Mouse (Mus musculus) frontal cortex, postnatal 10 days (tissue): ENCODE results near the gene Kif13a.

Experiments used
- DNase-seq, 2 experiments: peaks; one replicate each; pipeline ENCODE4 v3.0.0; 2022; ENCODE audit warnings: low spot score in 2 of 2, mixed read lengths in 1 of 2

The Kif13a gene

DNA sequence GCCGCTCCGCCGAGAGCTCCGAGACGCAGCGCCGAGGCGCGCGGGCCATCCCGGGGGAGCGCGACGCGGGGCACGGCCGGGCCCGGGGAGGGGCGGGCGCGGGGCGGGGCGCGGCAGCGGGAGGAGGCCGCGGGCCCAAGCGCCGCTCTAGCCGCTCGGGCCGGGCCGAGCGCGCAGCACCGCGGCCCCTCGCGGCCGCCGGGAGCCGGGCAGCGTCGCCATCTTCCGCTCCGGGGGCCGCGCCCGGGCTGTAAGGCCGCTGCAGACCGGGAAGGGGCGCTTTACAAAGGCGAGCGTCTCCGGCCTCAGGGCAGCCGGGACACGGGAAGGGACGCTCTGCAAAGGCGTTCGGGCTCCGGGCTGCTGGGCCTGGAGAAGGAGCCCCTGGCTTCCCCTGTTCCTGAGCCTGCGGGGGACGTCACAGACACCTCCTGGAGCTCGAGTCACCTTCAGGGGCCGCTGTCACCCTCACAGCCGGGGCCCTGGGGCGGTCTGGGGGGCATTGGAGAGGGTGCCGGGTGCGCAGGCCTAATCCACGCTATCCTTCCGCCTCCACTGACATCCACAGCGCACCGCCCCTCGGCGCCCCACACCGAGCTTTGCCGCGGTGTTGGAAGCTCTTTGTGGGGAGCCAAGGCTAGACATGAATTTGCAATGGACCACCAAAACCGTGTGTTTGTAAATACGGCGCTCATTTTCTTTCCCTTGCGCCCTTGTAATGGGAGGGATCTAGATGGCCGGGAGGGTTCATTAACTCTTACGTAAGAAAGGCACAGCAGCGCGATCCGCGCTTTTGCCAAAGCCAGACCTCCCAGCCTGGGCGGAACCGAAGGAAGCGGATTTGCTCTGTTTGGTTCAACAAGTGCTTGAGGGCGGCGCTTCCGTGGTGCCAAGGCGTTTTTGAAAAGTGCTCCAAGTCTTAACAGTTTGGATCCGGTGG lies at the start of gene Kif13a:
TSS of gene Kif13a (minus strand) at position 149 of the 940 bp plus-strand sequence.
- DNase-seq = peak; percentile 80 to 85

DNA sequence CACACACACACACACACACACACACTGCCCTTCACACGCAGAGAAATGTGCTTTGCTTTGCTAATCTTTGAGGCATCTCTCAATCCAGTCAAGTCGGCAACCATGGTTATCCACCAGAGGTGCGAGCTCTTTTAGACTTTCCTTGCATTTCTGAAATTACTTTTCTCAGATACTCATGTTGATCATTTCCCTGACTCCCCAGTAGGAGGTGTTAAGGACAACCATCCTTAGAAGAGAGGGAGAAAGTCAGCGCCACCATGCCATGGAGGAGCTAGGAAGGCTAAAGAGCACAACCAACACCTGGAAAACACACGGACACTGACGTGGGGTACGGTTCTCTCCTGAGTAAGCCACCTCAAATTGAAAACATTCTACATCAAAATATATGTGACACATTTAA lies 46.9 kb upstream of the Kif13a start:
- DNase-seq = no peak

GRCm38 (mm10) chr13:46975930-46976329 lies 46.3 kb upstream of the Kif13a start:
- DNase-seq = no peak

GRCm38 (mm10) chr13:46975031-46975551 lies 45.4 kb upstream of the Kif13a start:
- DNase-seq = no peak

GRCm38 (mm10) chr13:46970286-46970945 lies 40.7 kb upstream of the Kif13a start:
- DNase-seq = no peak

- no peak for DNase-seq
These were observed 39.0 kb upstream of the Kif13a start for GRCm38 (mm10) chr13:46968626-46969025.

GRCm38 (mm10) chr13:46967308-46967707 lies 37.6 kb upstream of the Kif13a start:
- no peak for DNase-seq

- no peak for DNase-seq
These were observed 31.3 kb upstream of the Kif13a start for GRCm38 (mm10) chr13:46960878-46961474.

- no peak for DNase-seq
These were observed 29.5 kb upstream of the Kif13a start for GRCm38 (mm10) chr13:46959139-46959538.

DNA sequence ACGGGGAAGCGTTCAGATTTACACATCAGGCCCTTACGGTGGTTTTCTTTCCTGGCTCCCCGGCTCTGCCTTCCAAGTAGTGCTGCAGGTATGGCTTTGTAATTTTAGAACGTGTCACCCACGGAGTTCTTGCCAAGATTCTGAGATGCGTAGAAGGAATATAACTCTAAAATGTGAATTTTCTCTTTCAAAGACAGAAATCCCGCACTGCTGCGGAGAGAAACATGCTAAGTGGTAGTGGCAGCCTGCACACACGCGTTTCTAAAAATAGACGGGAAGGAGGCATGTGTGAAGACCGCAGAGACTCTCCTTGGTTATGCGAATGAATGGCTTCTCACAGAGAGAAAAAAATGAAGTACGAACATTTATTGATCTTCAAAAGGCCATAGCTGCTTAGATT lies 21.5 kb upstream of the Kif13a start:
- peak in 1 of 2 experiments; percentile 7 for DNase-seq

GRCm38 (mm10) chr13:46949741-46950140 lies 20.1 kb upstream of the Kif13a start:
- no peak for DNase-seq

DNA sequence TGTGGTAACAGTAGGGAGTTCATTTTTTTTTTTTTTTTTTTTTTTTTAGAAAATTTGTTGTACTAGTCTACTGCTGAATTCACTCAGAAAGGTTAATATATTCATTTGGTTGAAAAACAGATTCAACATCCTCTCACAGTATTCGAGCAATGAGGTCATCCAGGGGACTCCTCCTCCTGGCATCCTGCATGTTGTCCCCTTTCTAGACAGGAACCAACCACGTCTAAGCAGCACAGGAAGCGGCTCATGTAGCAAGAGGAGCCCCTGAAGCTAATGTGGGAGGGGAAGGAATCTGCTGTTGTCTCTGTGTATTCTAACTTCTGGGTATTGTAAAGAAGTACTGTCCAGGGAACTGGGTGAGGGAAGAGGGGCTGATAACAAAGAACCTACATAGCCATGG lies 18.4 kb upstream of the Kif13a start:
- DNase-seq = no peak

- DNase-seq = no peak
These were observed 16.4 kb upstream of the Kif13a start for GRCm38 (mm10) chr13:46946041-46946440.

GRCm38 (mm10) chr13:46945256-46945655 lies 15.6 kb upstream of the Kif13a start:
- DNase-seq = no peak

DNA sequence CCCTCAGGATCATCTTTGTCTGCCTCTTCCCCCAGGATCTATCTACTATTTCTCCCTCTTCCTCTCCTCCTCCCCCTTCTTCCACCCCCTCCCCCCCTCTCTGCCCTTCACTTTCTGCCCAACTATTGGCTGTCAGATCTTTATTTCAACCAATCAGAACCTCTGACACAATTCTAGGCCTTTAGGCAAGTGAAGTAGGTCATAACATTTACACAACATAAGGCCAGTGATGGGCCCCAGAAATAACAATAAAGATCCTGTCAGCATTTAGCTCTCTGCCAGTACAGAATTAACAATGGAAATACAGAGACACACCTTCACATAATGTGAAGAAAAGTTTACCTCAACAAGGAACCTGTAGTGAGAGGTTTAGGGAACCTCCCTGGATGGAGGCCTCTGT lies 13.6 kb upstream of the Kif13a start:
- DNase-seq = no peak

DNA sequence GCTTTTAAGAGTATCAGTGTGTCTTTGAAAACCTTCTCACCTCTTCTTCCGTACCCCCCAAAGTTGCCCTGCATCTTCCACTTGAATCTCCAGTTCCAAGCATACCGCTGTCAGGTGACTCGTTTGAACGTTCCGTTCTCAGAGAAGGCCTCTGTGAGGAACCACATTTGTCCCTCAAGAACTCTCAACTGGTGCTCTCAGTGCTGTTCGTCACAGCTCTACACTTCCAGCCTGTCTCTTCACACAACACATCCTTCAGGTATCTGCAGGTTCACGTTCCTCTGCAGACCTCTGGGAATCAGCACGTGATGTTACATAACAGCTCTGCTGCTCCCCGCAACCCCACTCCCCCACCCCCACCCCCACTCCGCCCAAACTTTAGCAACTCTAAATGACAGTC lies 4.4 kb upstream of the Kif13a start:
- DNase-seq = no peak

DNA sequence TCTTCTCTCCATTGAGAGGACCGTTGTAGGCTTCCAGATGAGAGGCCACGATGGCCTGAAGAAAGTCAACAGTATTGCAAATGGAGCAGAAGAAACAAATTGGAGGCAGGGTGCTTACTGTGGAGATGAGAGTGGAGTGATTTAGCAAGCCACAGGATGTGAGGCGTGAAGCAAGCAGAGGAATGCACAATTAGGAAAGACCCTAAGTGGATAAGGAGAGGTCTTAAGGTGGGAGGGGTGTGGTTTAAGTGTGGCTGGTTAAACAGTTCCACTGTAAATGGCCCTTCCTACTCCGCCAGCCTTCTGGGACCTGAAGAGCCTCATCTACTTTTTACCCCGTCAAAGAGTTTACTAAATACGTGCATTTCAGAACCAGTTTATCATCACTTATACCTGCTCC lies 3.2 kb upstream of the Kif13a start:
- DNase-seq = no peak

DNA sequence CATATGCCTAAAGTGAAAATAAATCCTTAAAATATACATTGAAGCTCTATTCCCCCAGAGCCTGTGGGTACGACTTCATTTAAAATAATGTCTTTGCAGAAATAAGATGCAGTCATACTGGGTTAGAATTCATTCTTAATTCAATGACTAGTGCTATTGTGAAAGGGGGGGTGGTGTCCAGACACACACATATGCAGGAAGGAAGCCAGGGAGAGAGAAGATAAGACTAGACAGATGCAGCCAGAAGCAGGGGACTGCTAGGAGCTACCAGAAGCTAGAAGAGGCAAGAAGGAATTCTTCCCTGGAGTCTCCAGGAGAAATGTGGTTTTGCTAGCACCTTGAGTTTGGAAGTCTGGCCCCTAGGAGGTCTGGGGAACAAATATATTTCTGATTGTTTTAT lies 2.4 kb upstream of the Kif13a start:
- DNase-seq = no peak

DNA sequence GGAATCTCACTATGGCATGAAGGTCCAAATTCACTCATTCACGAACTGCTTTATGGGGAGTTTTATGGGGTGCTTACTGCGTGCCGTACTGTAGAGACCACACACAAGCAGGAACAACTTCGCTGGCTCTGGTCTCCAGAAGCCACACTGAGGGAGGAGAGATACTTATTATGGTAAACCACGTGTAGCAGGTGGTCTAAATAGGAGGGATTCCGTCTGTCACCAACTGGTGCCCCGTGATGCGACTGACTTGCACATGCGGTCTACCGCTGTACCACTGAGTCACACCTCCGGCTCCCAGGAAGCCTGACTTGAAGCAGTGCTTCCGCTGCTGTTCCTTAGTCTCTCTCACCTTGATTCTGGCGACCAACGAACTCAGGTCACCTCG lies 986 bp upstream of the Kif13a start:
- peak; percentile 27 to 30 for DNase-seq

DNA sequence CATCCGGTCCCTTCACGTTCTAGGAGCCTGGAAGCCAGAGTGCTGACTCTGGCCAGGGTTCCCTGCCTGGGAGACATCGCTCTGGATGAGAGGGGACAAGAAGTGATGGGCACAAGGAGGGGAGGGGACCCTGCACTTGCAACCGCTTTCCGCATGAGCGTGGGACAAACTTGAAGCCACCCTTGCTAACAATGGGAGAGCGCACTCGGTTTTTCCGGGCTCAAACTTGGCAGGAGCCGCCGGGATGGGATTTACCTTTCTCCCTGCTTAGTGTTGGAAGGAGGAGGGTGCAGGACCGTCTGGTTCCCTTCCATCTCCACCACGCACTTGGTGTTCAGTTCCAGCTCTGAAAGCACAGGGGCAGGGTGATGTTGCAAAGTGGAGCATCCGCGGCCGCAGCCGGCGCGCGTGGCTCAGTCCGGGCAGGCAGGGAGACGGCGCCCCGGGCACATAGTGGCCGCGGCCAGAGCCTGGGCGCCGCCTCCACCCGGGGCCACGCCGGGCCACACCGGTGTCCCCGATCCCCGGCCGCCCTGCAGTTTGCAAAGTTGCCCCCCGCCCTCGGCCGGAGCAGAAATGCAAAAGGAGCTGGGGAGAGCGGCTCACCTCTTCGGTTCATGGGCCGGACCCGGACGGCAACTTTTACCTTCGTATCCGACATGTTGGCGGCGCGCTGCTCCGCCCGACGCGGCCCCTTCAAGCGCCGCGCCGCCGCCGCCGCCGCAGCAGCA lies 541 bp downstream of the Kif13a start:
- DNase-seq = peak in 1 of 2 experiments; percentile 36

DNA sequence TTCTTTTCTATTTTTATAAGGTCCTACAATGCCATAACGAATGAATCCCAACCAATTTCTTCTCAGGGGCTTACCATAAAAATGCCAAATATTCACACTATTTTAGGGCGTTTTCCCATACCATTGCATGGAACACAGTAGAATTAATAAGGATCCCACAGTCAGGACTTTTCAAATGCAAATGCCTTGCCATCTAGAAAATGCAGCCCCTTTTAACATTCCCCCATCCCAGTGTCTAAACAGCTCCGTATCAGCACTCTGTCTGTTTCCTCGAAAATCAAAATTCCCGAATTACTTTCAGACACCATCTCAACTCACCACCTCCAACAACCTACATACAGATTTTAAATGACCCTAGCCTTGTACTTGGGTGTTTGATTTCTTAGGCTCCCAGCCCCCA lies 1.3 kb downstream of the Kif13a start:
- DNase-seq = no peak

- DNase-seq = no peak
These were observed 4.0 kb downstream of the Kif13a start for GRCm38 (mm10) chr13:46925671-46926070.
